Mouse (Mus musculus) frontal cortex, postnatal 14 days (tissue): Measurements from ENCODE around the gene Olfr138.

Experiments used
- DNase-seq, 2 experiments: peaks; one replicate each; pipeline ENCODE4 v3.0.0; 2022; ENCODE audit warnings: low spot score in 2 of 2

The Olfr138 gene

GRCm38 (mm10) chr17:38260735-38261134 is at the start of gene Olfr138:
Olfr138 (plus strand) TSS chr17:38261035.
- no peak for DNase-seq

- no peak for DNase-seq
Observed at GRCm38 (mm10) chr17:38307470-38307869, 46.6 kb downstream of the Olfr138 start, which contains the start of gene Olfr137. Olfr137 (minus strand) TSS chr17:38307570.
